Mouse (Mus musculus) liver, embryonic 12.5 days (tissue): ENCODE results near the gene Wnk4. TPM values are rescaled to one million over a fixed set of nuclear protein-coding genes. Genes with fewer than 3 reads are reported as not detected.

ENCODE experiments used
- ATAC-seq: fragments of 200-750 bp; cut with Nextera tagmentation; 2 replicates; pipeline ENCODE4 v1.8.0; 2017; ENCODE audit warnings: moderate number of reproducible peaks, mild to moderate bottlenecking, moderate library complexity
- H3K27ac ChIP-seq: fragments of 300-500 bp; sonication (generic); 2 replicates; pipeline ENCODE4 v1.5.1; 2016; ENCODE audit warnings: mild to moderate bottlenecking
- H3K27me3 ChIP-seq: fragments of 300-500 bp; sonication (generic); replicated peaks from 2 replicates; pipeline ENCODE4 v1.6.1; 2016; ENCODE audit warnings: mild to moderate bottlenecking, moderate library complexity
- H3K36me3 ChIP-seq: fragments of 300-500 bp; sonication (generic); 2 replicates; pipeline ENCODE4 v1.6.1; 2016; ENCODE audit warnings: mild to moderate bottlenecking, moderate library complexity
- H3K4me1 ChIP-seq: fragments of 300-500 bp; sonication (generic); 2 replicates; pipeline ENCODE4 v1.6.1; 2016
- H3K4me2 ChIP-seq: fragments of 300-500 bp; sonication (generic); 2 replicates; pipeline ENCODE4 v1.6.1; 2016; ENCODE audit warnings: mild to moderate bottlenecking, moderate library complexity
- H3K4me3 ChIP-seq: fragments of 300-500 bp; sonication (generic); 2 replicates; pipeline ENCODE4 v1.5.1; 2016; ENCODE audit warnings: mild to moderate bottlenecking, moderate library complexity
- H3K9ac ChIP-seq: fragments of 300-500 bp; sonication (generic); 2 replicates; pipeline ENCODE4 v1.6.1; 2016; ENCODE audit warnings: mild to moderate bottlenecking, moderate library complexity
- H3K9me3 ChIP-seq: fragments of 300-500 bp; sonication (generic); replicated peaks from 2 replicates; pipeline ENCODE4 v1.6.1; 2016; ENCODE audit warnings: mild to moderate bottlenecking, moderate library complexity
- WGBS: fragments of 180-500 bp; shearing (Covaris S2); methylation state at CpG from one replicate; pipeline ENCODE4 v1.1.7; 2016; ENCODE audit not compliant: insufficient replicate concordance; 5-methylcytosine and 5-hydroxymethylcytosine counted together
- polyA plus RNA-seq: library from polyadenylated mRNA; unstranded; fragments of >200 nt; fragmentation: Nextera tagmentation; extraction: Ambion mirVana; gene quantifications from 2 replicates; pipeline ENCODE4 v1.2.1, GENCODE M21; 2016

Gene Wnk4
- polyA plus RNA-seq, 1 experiment from 2014 or later, result 12.3 TPM

DNA sequence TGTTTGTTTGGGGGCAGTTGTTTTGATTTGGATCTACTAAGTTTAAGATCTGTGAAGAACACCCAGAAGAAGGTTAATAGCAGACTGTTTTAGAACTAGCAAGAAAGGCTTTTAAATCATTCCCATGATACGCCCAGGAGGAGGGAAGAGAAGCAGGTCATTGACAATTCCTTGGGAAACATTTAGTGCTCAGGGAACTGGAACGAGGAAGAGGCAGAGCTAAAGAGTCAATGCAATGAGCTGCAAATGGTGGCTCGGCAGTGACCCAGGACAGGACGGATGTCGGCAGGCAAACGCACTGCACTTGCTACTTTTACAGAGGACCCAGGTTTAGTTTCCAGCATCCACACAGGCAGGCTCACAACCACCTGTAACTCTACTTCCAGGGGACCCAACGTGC, 20.5 kb downstream of the Wnk4 start:
- no peak overlapping the region for H3K4me3 ChIP-seq
- H3K27ac ChIP-seq, result no peak overlapping the region
- no peak for ATAC-seq
- no peak overlapping the region for H3K4me2 ChIP-seq
- peaks cover 6% of the 10 kb centered on the region; the same call in 1 of the 2 replicates for H3K27me3 ChIP-seq
- WGBS, result 59% methylated on average over 7 of the region's 7 CpGs
- H3K36me3 ChIP-seq, result peaks cover 31% of the 10 kb centered on the region
- H3K4me1 ChIP-seq, result peaks cover 38% of the 10 kb centered on the region
- no peaks in the 10 kb centered on the region for H3K9me3 ChIP-seq
- H3K9ac ChIP-seq, result no peak overlapping the region

DNA sequence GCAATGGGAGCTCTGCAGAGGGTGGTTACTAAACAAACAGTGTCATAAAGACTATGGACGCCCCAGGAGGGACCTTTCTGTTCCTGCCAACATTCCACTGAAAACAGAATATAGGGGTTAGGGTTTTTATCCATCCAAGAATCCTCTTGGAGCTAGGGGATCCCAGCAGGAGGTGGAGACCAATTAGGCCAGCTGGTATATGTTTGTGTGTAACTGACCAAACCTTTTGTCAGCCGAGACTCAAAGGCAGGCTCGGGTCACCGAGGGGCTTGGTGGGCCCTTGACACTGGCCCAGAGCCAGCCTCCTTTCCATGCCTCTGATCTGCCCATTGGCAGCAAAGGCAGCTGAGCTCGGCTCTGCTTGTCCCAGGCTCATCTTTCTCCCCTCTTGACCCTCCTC, 22.5 kb downstream of the Wnk4 start:
- 57% methylated on average over 5 of the region's 5 CpGs for WGBS
- peaks cover 6% of the 10 kb centered on the region; the same call in 1 of the 2 replicates for H3K27me3 ChIP-seq
- ATAC-seq, result no peak
- no peak overlapping the region for H3K4me2 ChIP-seq
- no peaks in the 10 kb centered on the region for H3K9me3 ChIP-seq
- H3K9ac ChIP-seq, result no peak overlapping the region
- peaks cover 33% of the 10 kb centered on the region for H3K36me3 ChIP-seq
- H3K27ac ChIP-seq, result no peak overlapping the region
- no peak overlapping the region for H3K4me3 ChIP-seq
- peaks cover 17% of the 10 kb centered on the region for H3K4me1 ChIP-seq

DNA sequence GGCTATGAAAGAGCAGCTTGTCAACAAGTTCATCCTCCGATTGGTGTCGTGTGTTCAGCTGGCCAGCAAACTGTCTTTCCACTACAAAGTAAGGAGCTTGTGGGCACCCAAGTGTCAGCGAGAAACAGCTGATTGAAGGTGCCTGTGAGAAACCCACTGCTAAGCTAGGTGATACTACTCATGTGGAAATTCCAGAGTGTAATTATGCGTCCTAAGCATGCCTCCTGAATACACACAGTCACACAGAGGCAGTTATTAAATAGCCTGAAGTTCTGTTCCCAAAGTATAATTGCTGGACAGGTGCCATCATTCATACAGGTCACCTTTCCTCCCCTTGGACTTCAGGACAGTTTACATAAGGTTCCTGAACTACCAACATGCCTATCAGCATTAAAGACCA, 23.4 kb downstream of the Wnk4 start:
- no peak overlapping the region for H3K27ac ChIP-seq
- no peak overlapping the region for H3K4me2 ChIP-seq
- no peaks in the 10 kb centered on the region for H3K9me3 ChIP-seq
- ATAC-seq, result no peak
- peaks cover 14% of the 10 kb centered on the region for H3K4me1 ChIP-seq
- peaks cover 6% of the 10 kb centered on the region; the same call in 1 of the 2 replicates for H3K27me3 ChIP-seq
- WGBS, result 69% methylated on average over 4 of the region's 4 CpGs
- H3K4me3 ChIP-seq, result no peak overlapping the region
- H3K36me3 ChIP-seq, result peaks cover 42% of the 10 kb centered on the region
- H3K9ac ChIP-seq, result no peak overlapping the region

DNA sequence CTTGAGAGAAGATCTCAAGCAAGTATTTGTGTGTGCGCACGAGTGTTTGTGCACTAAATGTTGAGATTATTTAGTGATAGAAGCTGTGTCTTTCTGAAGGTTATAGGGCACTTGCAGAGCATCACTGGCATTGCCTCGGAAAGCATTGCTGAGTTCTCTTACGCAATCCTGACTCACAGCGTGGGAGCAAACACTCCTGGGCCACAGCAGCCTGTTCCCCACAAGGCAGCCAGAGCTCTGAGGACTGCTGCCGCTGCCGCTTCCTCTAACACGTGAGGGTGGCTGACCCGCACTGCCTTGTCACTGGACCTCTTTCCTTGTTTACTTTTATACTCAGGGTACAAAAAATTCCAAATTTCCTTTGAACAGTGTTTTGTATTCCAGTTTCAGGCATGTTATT, 26.9 kb downstream of the Wnk4 start:
- ATAC-seq, result no peak

DNA sequence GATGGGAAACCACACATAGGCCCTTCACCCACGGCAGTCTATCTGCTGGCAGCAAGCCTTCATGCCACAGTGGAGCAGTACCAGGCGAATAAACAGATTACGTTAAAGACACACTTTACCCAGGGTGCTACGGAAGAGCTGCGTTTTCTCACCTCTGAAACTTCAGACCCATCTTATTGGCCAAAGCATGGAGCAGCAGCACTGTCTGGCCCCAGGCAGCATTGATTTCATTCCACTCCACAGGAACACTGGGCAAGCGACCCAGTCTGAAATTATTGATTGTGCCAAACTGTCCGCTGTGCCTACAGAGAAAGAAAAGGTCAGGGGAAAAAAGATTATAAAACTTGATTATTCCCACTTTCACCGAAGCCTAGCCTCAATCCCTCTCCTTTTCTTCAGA, 30.9 kb downstream of the Wnk4 start:
- no peak overlapping the region for H3K4me3 ChIP-seq
- H3K9me3 ChIP-seq, result no peaks in the 10 kb centered on the region
- 92% methylated on average over 8 of the region's 8 CpGs for WGBS
- no peaks in the 10 kb centered on the region for H3K4me1 ChIP-seq
- H3K4me2 ChIP-seq, result no peak overlapping the region
- H3K27ac ChIP-seq, result no peak overlapping the region
- H3K36me3 ChIP-seq, result peaks cover 98% of the 10 kb centered on the region
- no peak for ATAC-seq
- no peak overlapping the region for H3K9ac ChIP-seq
- no peaks in the 10 kb centered on the region for H3K27me3 ChIP-seq

More for the DNA sequence above, 26.9 kb downstream of the Wnk4 start:
- Histone ChIP-seq H3K4me1 (peaks cover 4% of the 10 kb centered on the region; the same call in 1 of the 2 replicates), H3K27me3 (no peaks in the 10 kb centered on the region), H3K9ac (no peak overlapping the region), H3K4me3 (no peak overlapping the region), H3K4me2 (no peak overlapping the region), H3K9me3 (no peaks in the 10 kb centered on the region), H3K27ac (no peak overlapping the region), H3K36me3 (peaks cover 77% of the 10 kb centered on the region)
- WGBS, result 64% methylated on average over 9 of the region's 9 CpGs

DNA sequence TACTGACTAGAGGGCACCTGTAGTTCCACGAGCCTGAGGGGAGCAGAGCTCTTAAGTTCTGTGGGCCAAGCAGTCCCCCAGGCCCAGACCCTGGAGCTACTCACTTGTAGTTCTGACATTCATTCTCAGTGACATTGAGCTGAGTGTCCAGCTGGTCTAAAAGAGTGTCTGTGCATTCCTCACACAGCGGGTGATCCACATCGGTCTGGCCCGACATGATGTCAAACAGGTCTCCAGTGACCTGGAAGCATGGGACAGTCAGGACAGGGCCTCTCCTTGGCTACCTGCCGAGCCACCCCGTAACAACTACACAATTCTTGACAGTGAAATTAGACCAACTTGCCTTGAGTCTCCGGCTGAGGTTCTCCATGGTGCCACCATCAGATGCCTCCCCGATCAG, 34.8 kb downstream of the Wnk4 start:
- no peak for ATAC-seq
- Histone ChIP-seq H3K4me3 (no peak overlapping the region), H3K9me3 (no peaks in the 10 kb centered on the region), H3K4me2 (no peak overlapping the region), H3K27me3 (no peaks in the 10 kb centered on the region), H3K36me3 (peaks cover 99% of the 10 kb centered on the region), H3K27ac (no peak overlapping the region), H3K4me1 (peaks cover 13% of the 10 kb centered on the region), H3K9ac (no peak overlapping the region)
- WGBS, result 89% methylated on average over 8 of the region's 8 CpGs

DNA sequence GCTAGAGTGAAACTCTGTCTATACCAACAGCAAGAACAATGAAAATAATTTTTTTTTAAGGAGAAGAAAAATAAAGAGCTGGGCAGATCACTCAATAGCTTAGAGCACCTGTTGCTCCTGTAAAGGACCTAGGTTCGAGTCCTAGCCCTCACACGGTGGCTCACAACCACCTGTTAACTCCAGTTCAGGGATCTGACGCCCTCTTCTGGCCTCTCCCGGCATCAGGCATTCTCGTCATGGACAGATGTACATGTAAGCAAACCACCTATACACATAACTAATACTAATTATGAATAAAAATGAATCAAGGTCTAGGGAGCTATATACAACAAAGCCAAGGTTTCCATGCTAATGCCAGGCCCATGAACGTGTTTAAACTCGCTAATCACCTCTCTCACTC, 40.5 kb downstream of the Wnk4 start:
- Histone ChIP-seq H3K4me2 (peak overlapping the region; percentile 92), H3K9me3 (no peaks in the 10 kb centered on the region), H3K4me1 (peaks cover 37% of the 10 kb centered on the region), H3K36me3 (peaks cover 44% of the 10 kb centered on the region), H3K9ac (peak overlapping the region; percentile 95), H3K27me3 (no peaks in the 10 kb centered on the region), H3K4me3 (peak overlapping the region; percentile 96), H3K27ac (peak overlapping the region; percentile 86)
- ATAC-seq, result no peak
- 55% methylated on average over 7 of the region's 7 CpGs for WGBS

DNA sequence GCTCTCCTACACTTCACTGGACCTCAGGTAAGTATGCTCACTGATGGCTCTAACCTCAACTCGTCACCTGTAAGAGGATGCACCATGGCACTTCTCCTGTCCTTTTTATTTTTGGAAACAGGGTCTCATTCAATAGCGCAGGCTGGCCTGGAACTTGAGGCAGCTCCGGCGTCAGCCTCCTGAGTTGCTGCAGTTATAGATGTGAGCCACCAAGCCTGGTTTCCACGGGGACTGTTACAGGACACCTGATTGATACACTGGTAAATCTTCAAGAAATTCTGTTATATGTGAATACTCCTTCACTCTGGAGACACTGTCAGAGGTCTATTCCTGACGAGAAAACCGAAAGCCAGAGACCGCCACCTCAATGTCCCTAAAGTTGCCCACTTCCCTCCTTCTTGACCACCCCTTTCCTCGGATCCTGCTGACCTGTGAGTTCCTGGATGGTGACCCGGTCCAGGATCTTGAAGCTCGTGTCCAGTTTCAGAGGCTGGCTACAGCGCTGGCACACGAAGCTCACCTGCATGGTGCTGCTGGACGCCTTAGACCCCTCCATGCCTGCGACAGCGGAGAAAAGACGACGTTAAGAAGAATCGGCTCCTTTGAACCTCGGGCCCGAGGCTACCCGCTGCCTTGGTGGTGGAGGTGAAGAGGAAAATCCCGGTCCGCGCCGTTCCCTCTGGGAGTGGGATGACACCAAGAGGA, 41.1 kb downstream of the Wnk4 start:
- H3K36me3 ChIP-seq, result peaks cover 38% of the 10 kb centered on the region
- WGBS, result 7% methylated on average over 26 of the region's 26 CpGs
- ATAC-seq, result peak; percentile 50
- H3K9ac ChIP-seq, result peak overlapping the region; percentile 95
- peak overlapping the region; percentile 86 for H3K27ac ChIP-seq
- H3K4me2 ChIP-seq, result peak overlapping the region; percentile 92
- H3K4me1 ChIP-seq, result peaks cover 37% of the 10 kb centered on the region
- H3K9me3 ChIP-seq, result no peaks in the 10 kb centered on the region
- peaks cover 5% of the 10 kb centered on the region; the same call in 1 of the 2 replicates for H3K27me3 ChIP-seq
- H3K4me3 ChIP-seq, result peak overlapping the region; percentile 96

DNA sequence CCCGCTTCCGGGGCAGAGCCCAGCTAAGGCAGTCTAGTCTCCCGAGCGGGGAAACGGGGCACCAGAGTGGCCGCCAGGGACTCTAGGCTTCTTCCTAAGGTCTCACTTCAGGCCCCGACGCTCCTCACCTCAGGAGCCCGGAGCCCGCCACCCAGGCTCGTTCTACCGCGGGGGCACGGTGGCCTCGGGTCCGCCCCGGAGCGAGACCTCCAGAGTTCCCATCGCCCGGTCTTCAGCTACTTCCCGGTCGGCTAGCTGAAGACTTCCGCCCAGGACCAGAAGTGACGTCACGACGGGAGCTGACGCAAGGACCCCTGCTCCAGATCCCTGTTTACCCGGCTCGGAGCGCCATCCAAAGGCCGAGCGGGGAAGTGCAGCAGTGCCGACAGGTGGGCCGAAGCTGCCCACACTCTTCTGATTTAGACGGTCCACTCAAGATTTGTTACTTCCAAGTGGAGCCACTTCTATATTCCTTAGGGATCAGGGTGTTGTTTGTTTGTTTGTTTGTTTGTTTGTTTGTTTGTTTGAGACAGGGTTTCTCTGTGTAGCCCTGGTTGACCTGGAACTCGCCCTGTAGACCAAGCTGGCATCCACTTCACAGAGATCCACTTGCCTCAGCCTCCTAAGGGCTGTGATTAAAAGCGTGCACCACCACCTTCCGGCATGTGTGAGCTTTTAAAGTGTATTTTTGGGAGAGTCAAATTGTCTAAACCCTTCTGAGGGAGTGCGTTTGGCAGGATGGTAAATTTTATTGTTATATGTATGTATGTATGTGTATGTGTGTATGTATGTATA, 41.8 kb downstream of the Wnk4 start, which contains the start of gene Becn1:
Becn1 (minus strand) TSS at position 283 of the 795 bp plus-strand sequence.
- Histone ChIP-seq H3K4me3 (peak within 1 kb of the TSS; percentile 96), H3K4me1 (peaks cover 37% of the 10 kb centered on the region), H3K27ac (peak within 1 kb of the TSS; percentile 86), H3K27me3 (peaks cover 11% of the 10 kb centered on the region; the same call in 1 of the 2 replicates), H3K4me2 (peak within 1 kb of the TSS; percentile 92), H3K9me3 (no peaks in the 10 kb centered on the region), H3K9ac (peak within 1 kb of the TSS; percentile 95), H3K36me3 (peaks cover 31% of the 10 kb centered on the region)
- 8% methylated on average over 39 of the region's 39 CpGs for WGBS
- ATAC-seq, result peak; percentile 94

DNA sequence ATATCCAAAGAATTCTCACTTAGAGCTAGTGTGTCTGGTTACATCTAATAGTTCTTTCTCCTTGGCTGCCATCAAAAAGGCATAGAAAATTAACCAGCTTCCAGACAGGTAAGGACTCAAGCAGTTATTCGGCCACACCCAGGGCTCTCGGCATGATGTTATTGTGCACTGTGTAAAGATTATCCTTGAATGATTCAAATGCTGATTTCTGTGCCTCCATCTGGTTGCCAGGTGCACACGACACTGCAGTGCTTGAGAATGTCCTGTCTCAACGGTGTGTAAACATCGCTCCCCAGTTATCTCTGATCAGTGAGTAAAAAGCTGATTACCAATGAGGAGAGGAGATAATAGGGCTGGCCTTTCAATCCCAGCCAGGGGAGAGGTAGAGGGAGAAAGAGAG, 47.4 kb downstream of the Wnk4 start:
- no peak overlapping the region for H3K4me3 ChIP-seq
- H3K27me3 ChIP-seq, result peaks cover 17% of the 10 kb centered on the region; the same call in 1 of the 2 replicates
- H3K9ac ChIP-seq, result no peak overlapping the region
- H3K4me1 ChIP-seq, result peaks cover 8% of the 10 kb centered on the region; the same call in 1 of the 2 replicates
- no peaks in the 10 kb centered on the region for H3K9me3 ChIP-seq
- H3K36me3 ChIP-seq, result no peaks in the 10 kb centered on the region
- 37% methylated on average over 5 of the region's 5 CpGs for WGBS
- ATAC-seq, result no peak
- H3K27ac ChIP-seq, result no peak overlapping the region
- H3K4me2 ChIP-seq, result no peak overlapping the region

DNA sequence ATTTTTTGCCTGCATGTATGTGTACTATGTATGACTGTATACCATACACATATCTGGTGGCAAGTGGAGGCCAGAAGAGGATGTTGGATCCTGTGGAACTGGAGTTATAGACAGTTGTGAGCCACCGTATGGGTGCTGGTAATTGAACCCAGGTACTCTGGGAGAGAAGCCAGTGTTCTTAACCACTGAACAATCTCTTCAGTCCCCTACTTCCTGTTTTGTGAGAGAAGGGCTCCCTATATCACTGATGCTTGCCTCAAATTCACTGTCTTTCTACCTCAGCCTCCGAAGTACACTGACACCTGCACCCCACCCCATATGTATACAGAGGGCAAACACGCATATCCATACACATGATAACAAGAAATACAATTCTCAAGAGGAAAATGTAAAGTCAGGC, 50.7 kb downstream of the Wnk4 start:
- Histone ChIP-seq H3K27me3 (peaks cover 15% of the 10 kb centered on the region; the same call in 1 of the 2 replicates), H3K27ac (no peak overlapping the region), H3K4me3 (no peak overlapping the region), H3K36me3 (no peaks in the 10 kb centered on the region), H3K9me3 (no peaks in the 10 kb centered on the region), H3K4me2 (no peak overlapping the region), H3K4me1 (peaks cover 29% of the 10 kb centered on the region), H3K9ac (no peak overlapping the region)
- no peak for ATAC-seq
- WGBS, result 70% methylated on average over 3 of the region's 3 CpGs

DNA sequence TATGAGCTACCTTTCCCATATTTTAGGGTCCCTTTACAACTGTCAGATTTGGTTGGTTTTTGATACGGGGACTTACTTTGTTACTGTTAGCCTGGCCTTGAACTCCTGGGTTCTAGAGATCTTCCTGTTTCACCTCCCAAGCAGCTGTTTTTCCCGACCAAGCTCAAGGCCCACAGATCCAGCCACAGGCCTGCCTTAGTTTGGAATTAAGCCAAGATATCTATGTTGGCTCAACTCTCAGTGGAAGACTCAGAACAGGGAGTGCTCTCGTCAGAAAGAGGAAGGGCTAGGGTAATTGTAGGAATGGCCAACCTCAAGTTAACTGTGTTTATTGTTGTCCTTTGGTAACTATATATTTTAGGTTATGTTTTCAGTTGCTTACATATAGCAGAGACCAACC, 51.8 kb downstream of the Wnk4 start:
- WGBS, result 60% methylated on average over 3 of the region's 3 CpGs

More for the DNA sequence above, 51.8 kb downstream of the Wnk4 start:
- H3K27ac ChIP-seq, result no peak overlapping the region
- no peaks in the 10 kb centered on the region for H3K9me3 ChIP-seq
- H3K4me3 ChIP-seq, result no peak overlapping the region
- H3K9ac ChIP-seq, result no peak overlapping the region
- H3K4me2 ChIP-seq, result no peak overlapping the region
- ATAC-seq, result no peak
- peaks cover 32% of the 10 kb centered on the region for H3K4me1 ChIP-seq
- peaks cover 6% of the 10 kb centered on the region; the same call in 1 of the 2 replicates for H3K27me3 ChIP-seq
- H3K36me3 ChIP-seq, result no peaks in the 10 kb centered on the region
